Mouse (Mus musculus) adrenal gland, postnatal 14 days (tissue): ENCODE data around the gene C2cd3. TPM values are rescaled to one million over a fixed set of nuclear protein-coding genes. Genes with fewer than 3 reads are reported as not detected.

ENCODE experiments used
- DNase-seq: peaks from one replicate; pipeline ENCODE4 v3.0.0; 2021; ENCODE audit warnings: mixed read lengths
- total RNA-seq: library from RNA; stranded (reverse); gene quantifications from 2 replicates; pipeline ENCODE4 v1.2.3, GENCODE M21; 2021

The C2cd3 gene
- total RNA-seq, 1 experiment from 2014 or later = 21.4 TPM

- DNase-seq = no peak
Measured at GRCm38 (mm10) chr7:100402715-100403114, 30.7 kb downstream of the C2cd3 start.

- no peak for DNase-seq
Measured at GRCm38 (mm10) chr7:100407677-100408076, 35.6 kb downstream of the C2cd3 start.

- no peak for DNase-seq
Measured at GRCm38 (mm10) chr7:100408684-100409083, 36.7 kb downstream of the C2cd3 start.

GRCm38 (mm10) chr7:100425795-100426194 lies 53.8 kb downstream of the C2cd3 start:
- no peak for DNase-seq

GRCm38 (mm10) chr7:100429102-100429501 lies 57.1 kb downstream of the C2cd3 start:
- DNase-seq = peak; percentile 77

- DNase-seq = peak; percentile 5
Measured at GRCm38 (mm10) chr7:100429911-100430310, 57.9 kb downstream of the C2cd3 start.

- peak; percentile 57 for DNase-seq
Measured at GRCm38 (mm10) chr7:100431103-100431502, 59.1 kb downstream of the C2cd3 start.

- DNase-seq = no peak
Measured at GRCm38 (mm10) chr7:100433295-100433694, 61.3 kb downstream of the C2cd3 start.

GRCm38 (mm10) chr7:100443728-100444127 lies 71.7 kb downstream of the C2cd3 start:
- no peak for DNase-seq

- DNase-seq = no peak
Measured at GRCm38 (mm10) chr7:100446271-100446670, 74.2 kb downstream of the C2cd3 start.

GRCm38 (mm10) chr7:100448530-100448929 lies 76.5 kb downstream of the C2cd3 start:
- DNase-seq = no peak

- DNase-seq = no peak
Measured at GRCm38 (mm10) chr7:100448985-100449384, 77.0 kb downstream of the C2cd3 start.

GRCm38 (mm10) chr7:100458153-100458552 lies 86.1 kb downstream of the C2cd3 start:
- no peak for DNase-seq

GRCm38 (mm10) chr7:100459862-100460261 lies 87.8 kb downstream of the C2cd3 start:
- DNase-seq = peak; percentile 39

- DNase-seq = peak; percentile 82
Measured at GRCm38 (mm10) chr7:100461621-100462151, 89.7 kb downstream of the C2cd3 start.

GRCm38 (mm10) chr7:100463194-100463593 lies 91.2 kb downstream of the C2cd3 start:
- no peak for DNase-seq

- no peak for DNase-seq
Measured at GRCm38 (mm10) chr7:100463757-100464156, 91.7 kb downstream of the C2cd3 start.

GRCm38 (mm10) chr7:100464248-100464647 lies 92.2 kb downstream of the C2cd3 start:
- DNase-seq = no peak

- DNase-seq = no peak
Measured at GRCm38 (mm10) chr7:100465248-100465647, 93.2 kb downstream of the C2cd3 start.

- peak; percentile 92 for DNase-seq
Measured at GRCm38 (mm10) chr7:100465656-100466309, 93.8 kb downstream of the C2cd3 start.

- no peak for DNase-seq
Measured at GRCm38 (mm10) chr7:100466781-100467510, 94.9 kb downstream of the C2cd3 start.

- no peak for DNase-seq
Measured at GRCm38 (mm10) chr7:100468761-100469160, 96.7 kb downstream of the C2cd3 start.

- DNase-seq = no peak
Measured at GRCm38 (mm10) chr7:100469502-100469901, 97.5 kb downstream of the C2cd3 start.
